Mouse (Mus musculus): ENCODE data around the gene Ndel1.
"Not testable (repeated sequence)": the region's sequence is repeated elsewhere in the genome, so short reads cannot be mapped to it uniquely, and the experiment has no call there.

Ndel1 gene

DNA sequence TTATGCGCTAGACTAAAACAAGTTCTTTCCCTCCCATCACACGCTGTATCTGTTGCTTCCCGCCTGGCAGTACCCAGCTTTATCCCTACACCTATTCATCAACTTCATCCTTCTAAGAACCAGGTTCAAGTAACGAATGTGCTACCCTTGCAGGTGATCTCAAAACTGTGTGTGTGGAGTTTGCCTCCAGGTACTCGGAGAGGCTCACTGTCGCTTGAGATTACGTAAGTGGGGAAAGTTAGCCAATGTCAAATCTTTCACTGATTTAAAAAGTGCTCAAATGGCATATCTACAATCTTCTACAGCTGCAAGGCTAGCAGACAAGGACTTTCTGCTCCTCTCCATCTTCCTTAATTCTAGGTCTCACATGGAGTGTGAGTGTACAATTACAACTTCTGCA is 20.8 kb downstream of the Ndel1 start:
- no peak for DNase-seq

GRCm38 (mm10) chr11:68839606-68840005 is 32.1 kb downstream of the Ndel1 start:
- no peak for DNase-seq

DNA sequence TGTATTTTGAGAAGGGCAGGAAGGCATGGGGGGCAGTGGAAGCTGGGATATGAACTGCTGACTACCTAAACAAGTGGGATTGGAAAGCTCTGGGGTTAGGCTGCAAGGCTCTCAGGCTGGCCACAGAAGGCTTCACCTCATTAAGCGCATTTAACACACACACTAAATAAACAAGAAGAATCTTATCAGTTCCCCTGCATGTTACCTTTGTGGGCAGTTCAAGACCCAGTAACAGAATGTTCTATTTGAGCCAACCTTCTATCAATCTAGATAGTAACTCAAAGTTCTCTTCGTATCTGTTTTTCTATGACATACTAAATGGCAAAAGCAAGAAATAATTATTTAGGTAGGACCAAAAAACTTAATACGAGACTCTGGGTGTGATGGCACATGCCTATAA is 36.6 kb downstream of the Ndel1 start:
- no peak for DNase-seq

DNA sequence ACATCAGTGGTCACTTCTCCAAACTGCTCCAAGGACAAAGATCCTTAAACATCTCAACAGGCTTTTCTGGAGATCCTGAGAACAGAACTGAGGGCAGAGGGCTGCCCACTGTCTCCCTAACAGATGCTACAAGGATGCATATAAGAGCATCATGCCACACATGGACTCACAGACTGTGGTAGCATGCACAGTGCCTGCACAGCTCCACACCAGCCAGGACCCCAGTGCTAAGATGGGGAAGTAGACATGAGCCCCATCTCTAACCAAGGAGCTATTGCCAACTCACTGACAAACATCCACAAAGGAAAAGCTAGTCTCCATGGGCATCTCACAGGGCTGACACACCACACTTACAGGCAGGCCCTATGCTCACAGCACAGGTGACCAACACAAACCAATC is 38.1 kb downstream of the Ndel1 start:
- no peak for DNase-seq

GRCm38 (mm10) chr11:68832793-68833192 is 38.9 kb downstream of the Ndel1 start:
- DNase-seq = no peak

GRCm38 (mm10) chr11:68831580-68831979 is 40.1 kb downstream of the Ndel1 start:
- DNase-seq = not testable (repeated sequence)

- no peak for DNase-seq
These were observed 44.9 kb downstream of the Ndel1 start for GRCm38 (mm10) chr11:68826735-68827134.

GRCm38 (mm10) chr11:68822326-68822725 is 49.3 kb downstream of the Ndel1 start:
- DNase-seq = no peak

- peak; percentile 36 to 45 for DNase-seq
These were observed 52.3 kb downstream of the Ndel1 start for GRCm38 (mm10) chr11:68819226-68819805.

- DNase-seq = no peak
These were observed 53.2 kb downstream of the Ndel1 start for GRCm38 (mm10) chr11:68818416-68818815.

DNA sequence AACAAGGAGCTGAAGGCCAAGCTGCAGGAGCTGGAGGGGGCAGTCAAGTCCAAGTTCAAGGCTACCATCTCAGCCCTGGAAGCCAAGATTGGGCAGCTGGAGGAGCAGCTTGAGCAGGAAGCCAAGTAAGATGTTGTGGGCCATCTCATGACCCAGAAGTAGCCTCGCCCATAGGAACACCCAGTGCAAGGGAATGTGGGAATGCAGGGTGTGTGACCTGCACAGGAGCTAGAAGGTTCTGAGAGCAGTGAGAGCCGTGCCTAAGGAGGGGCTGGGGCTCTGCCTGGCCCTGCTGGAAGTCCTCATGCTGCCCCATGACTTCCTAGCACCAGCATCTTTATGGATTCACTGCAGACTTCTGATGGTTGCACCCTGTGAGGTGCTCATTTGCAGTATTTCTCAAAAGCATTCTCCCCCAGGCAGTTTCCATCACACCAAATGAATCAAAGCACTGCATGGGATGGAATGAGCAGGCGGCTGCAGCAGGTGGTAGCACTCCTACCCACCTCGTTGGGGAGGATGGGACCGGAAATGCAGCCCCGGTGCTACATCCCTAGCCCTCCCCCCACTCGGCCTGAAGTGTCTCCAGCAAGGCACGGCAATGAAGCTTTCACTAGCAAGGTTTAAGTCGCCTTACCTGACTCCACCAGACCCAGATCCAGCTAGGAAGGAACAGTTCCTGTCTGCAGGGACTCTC is 59.6 kb downstream of the Ndel1 start:
- no peak for DNase-seq

- peak; percentile 84 to 87 for DNase-seq
These were observed 63.9 kb downstream of the Ndel1 start for GRCm38 (mm10) chr11:68807787-68808186.

DNA sequence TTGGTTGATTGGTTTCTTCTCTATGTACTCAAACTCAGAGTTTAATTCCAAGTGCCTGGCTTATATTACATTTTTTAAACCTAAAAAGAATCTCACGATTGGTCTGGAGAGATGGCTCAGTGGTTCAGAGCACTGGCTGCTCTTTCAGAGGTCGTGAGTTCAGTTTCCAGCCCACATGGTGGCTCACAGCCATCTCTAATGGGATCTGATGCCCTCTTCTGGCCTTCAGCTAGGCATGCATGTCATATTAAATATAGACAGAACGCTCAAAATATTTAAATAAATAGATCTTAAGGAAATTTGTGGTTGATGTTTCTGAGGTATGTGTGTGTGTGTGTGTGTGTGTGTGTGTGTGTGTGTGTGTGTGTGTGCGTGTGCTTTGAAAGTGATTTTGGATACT is 66.5 kb downstream of the Ndel1 start:
- DNase-seq = peak; percentile 33 to 41

DNA sequence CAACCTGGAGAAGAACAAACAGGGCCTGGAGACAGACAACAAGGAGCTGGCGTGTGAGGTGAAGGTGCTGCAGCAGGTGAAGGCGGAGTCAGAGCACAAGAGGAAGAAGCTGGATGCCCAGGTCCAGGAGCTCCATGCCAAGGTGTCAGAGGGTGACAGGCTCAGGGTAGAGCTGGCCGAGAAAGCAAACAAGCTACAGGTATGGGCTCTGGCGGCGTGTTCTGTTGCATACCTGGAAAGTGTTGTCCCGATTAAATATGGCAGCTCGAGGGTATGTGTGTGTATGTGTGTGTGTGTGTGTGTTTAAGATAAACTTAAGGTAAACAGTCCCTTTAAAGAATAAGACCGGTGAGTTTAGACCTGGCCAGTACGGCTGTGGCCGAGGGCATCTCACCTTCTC is 73.4 kb downstream of the Ndel1 start:
- DNase-seq = no peak

- DNase-seq = no peak
These were observed 79.9 kb downstream of the Ndel1 start for GRCm38 (mm10) chr11:68791794-68792193.

- no peak for DNase-seq
These were observed 80.9 kb downstream of the Ndel1 start for GRCm38 (mm10) chr11:68790720-68791119.

- peak; percentile 41 to 53 for DNase-seq
These were observed 84.4 kb downstream of the Ndel1 start for GRCm38 (mm10) chr11:68787222-68787621.

- no peak for DNase-seq
These were observed 85.8 kb downstream of the Ndel1 start for GRCm38 (mm10) chr11:68785813-68786212.

DNA sequence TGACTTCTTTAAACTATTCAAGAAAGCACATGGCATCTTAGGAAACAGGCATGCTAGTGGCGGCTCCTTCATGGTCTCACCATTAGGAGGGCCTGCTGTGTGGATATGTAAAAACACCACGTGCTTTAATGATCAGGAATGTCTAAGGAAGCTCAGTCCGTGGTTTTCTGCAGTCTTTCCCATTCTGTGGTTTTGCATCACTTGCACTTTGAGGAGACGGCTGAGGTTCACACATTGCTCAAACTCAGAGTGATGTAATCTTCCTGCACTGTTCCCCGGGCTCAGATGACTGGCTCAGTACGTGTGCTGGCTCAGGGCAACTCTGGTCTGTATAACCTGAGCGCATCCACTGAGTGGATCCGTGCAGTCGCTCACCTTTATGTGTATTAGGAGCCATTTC is 89.3 kb downstream of the Ndel1 start:
- DNase-seq = no peak

- no peak for DNase-seq
These were observed 91.1 kb downstream of the Ndel1 start for GRCm38 (mm10) chr11:68780466-68781114.

- no peak for DNase-seq
These were observed 91.8 kb downstream of the Ndel1 start for GRCm38 (mm10) chr11:68779735-68780465.

DNA sequence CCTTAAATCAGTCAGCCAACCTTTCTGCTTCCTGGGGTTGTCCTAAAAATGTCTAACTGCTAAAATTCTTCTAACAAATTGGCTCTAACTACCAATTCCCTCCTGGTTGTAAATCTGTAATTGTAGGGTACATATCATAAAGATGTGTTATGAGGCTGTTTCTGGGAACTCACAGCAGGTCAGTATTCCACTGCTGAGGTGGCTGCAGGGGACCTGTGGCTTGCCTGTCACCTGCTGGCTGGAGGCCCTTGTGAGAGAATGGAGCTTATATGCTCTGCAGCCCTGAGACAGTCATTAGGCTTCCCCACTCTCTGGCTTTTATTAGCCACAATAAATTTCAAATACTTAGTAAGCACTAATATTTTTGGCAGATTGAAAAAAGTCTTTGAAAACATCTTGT is 92.8 kb downstream of the Ndel1 start:
- peak; percentile 27 to 36 for DNase-seq

GRCm38 (mm10) chr11:68777933-68778332 is 93.7 kb downstream of the Ndel1 start:
- DNase-seq = no peak

Measured in cerebellum, postnatal 36 days (tissue).